In the genomic region with DNA sequence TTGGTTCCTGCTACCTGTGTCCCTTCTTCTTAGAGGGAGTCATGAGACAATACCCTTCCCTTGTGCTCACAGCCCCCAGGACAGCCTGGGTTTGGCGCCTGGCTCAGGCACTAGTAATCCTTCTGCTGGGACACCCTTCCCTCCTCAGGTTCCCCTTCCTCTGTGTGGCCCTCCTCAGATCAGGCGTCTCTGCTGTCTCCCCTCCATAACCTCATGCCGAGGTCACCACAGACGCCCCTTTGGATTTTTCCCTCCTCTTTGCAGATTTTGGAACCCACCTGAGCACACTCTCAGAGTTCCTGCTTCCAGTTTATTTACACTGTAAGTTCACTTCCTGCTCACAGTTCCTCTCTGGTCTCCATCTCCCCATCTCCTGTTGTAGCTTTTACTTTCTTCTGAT, we compare ENCODE assay signal across 21 mouse cellular contexts.
"Had no signal": no experiment of that assay in that cellular context is flagged by ENCODE, and none has a peak within 500 bp of the region (broad histone marks: within the 10 kb centered on the region; RNA-seq: fewer than 3 reads in every experiment).

No protein-coding gene starts in this region.

- H3K9ac ChIP-seq: heart, embryonic 13.5 days; heart, embryonic 15.5 days; hindbrain, embryonic 13.5 days; hindbrain, embryonic 15.5 days; kidney, embryonic 15.5 days; limb, embryonic 12.5 days had no signal

- DNase-seq: gastrocnemius, postnatal 14 days; heart, adult 18-20 months; heart, postnatal 14 days; heart, postnatal 36 days; kidney, adult 11 months; kidney, adult 2 months; kidney, adult 9 months; kidney, postnatal 14 days; kidney, postnatal 36 days; liver had no signal

- H3K9me3 ChIP-seq: heart, embryonic 13.5 days; heart, embryonic 15.5 days; hindbrain, embryonic 13.5 days; hindbrain, embryonic 15.5 days; kidney, embryonic 15.5 days; limb, embryonic 10.5 days; limb, embryonic 12.5 days had no signal

- H3K36me3 ChIP-seq: heart, embryonic 13.5 days; heart, embryonic 15.5 days; hindbrain, embryonic 13.5 days; hindbrain, embryonic 15.5 days; kidney, embryonic 15.5 days; limb, embryonic 10.5 days; limb, embryonic 12.5 days had no signal

- H3K4me1 ChIP-seq: hindbrain, embryonic 15.5 days had no signal

- H3K4me3 ChIP-seq: heart, embryonic 13.5 days; heart, embryonic 15.5 days; hindbrain, embryonic 13.5 days; hindbrain, embryonic 15.5 days; kidney, embryonic 15.5 days; left cerebral cortex, adult 2 months; limb, embryonic 10.5 days; limb, embryonic 12.5 days had no signal

- ATAC-seq: hindbrain, postnatal 0 days; intestine, embryonic 16.5 days had no signal

- H3K27ac ChIP-seq: heart, embryonic 13.5 days; heart, embryonic 15.5 days; hindbrain, embryonic 13.5 days; hindbrain, embryonic 15.5 days; hindbrain, postnatal 0 days; kidney, embryonic 15.5 days; kidney, postnatal 0 days; left cerebral cortex, adult 2 months; limb, embryonic 12.5 days had no signal

- H3K27me3 ChIP-seq: hindbrain, embryonic 15.5 days had no signal
